ENCODE assay signal across 23 mouse cellular contexts in the genomic region with DNA sequence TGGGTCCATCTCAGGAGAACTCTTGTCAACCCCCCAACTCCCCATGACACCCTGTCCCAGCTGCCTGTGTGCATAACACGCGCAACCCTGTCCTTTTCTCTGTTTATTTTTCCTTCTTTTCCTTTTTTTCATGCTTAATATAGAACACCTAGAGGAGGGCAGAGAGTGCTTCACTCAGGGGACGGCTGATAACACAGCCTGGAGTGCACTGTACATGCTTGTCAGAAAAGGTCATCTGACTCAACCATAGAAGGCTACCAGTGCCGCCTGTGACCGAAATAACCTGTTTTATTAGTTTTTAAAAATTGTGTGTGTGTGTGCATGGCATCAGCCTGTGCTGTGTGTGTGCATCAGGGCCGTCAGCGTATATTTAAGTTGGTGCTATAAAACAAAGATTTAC. TPM values are rescaled to one million over a fixed set of nuclear protein-coding genes. Genes with fewer than 3 reads are reported as not detected.
A peak's percentile ranks its signal among the peaks of the same experiment; 100 is the strongest.
DNase-seq lines count a peak whose midpoint lies in the region; ATAC-seq and TF ChIP-seq lines count a peak whose summit lies in the region.
"Had no signal": no experiment of that assay in that cellular context is flagged by ENCODE, and none has a peak within 500 bp of the region (broad histone marks: within the 10 kb centered on the region; RNA-seq: fewer than 3 reads in every experiment).

No protein-coding gene starts in this region.

- H3K27ac ChIP-seq in heart, embryonic 14.5 days (replicated peaks in 1 of 2; ENCODE audit: control insufficient read depth in 1 of 2, insufficient read depth in 1 of 2, low read depth in 2 of 2, low read length in 2 of 2), result 0 out of 4 replicates have a peak overlapping the region, but pooled peaks have one; percentile 12 to 21
- peak overlapping the region; percentile 51; the same call in 1 of the 2 replicates for H3K27ac ChIP-seq in heart, postnatal 0 days (ENCODE audit: low read depth)
- H3K27ac ChIP-seq: embryonic facial prominence, embryonic 10.5 days; hindbrain, embryonic 15.5 days; layer of hippocampus, adult 2 months; limb, embryonic 10.5 days; neural tube, embryonic 13.5 days had no signal

- no peak for TF ChIP-seq EP300 in heart, postnatal 0 days (IDR thresholded peaks at IDR 0.05; ENCODE audit: low read depth)

- H3K36me3 ChIP-seq in heart, embryonic 14.5 days (ENCODE audit: control insufficient read depth, insufficient read depth, low read length), result peaks cover 54% of the 10 kb centered on the region
- H3K36me3 ChIP-seq in heart, postnatal 0 days (replicated peaks; ENCODE audit: control insufficient read depth, insufficient read depth, low read length), result peaks cover 35% of the 10 kb centered on the region

- H3K4me3 ChIP-seq in heart, embryonic 14.5 days (ENCODE audit: control insufficient read depth in 1 of 2, insufficient read depth in 1 of 2, low read depth in 1 of 2, low read length in 2 of 2), result no peak overlapping the region
- no peak overlapping the region for H3K4me3 ChIP-seq in heart, postnatal 0 days (ENCODE audit: low read depth, low read length)
- H3K4me3 ChIP-seq: embryonic facial prominence, embryonic 10.5 days; hindbrain, embryonic 15.5 days; layer of hippocampus, adult 2 months; limb, embryonic 10.5 days; neural tube, embryonic 13.5 days had no signal

- no peak overlapping the region for H3K4me2 ChIP-seq in heart, embryonic 14.5 days (ENCODE audit: low read length)
- no peak overlapping the region for H3K4me2 ChIP-seq in heart, postnatal 0 days (ENCODE audit: low read depth, low read length)
- H3K4me2 ChIP-seq: hindbrain, embryonic 15.5 days; liver, embryonic 11.5 days; midbrain, embryonic 11.5 days; neural tube, embryonic 13.5 days had no signal

- no peak; the same call in 1 of the 2 replicates for ATAC-seq in heart, embryonic 14.5 days (ENCODE audit: insufficient number of reproducible peaks, insufficient read depth, low FRiP score, low read depth)
- ATAC-seq in heart, postnatal 0 days (ENCODE audit: insufficient read depth, low read depth), result peak; percentile 75
- no peak for ATAC-seq in megakaryocyte progenitor cell, adult 5-6 weeks (replicated peaks; ENCODE audit: poor library complexity)
- ATAC-seq: forebrain, embryonic 14.5 days had no signal

- no peak for TF ChIP-seq CTCF in heart, postnatal 0 days (IDR thresholded peaks at IDR 0.05; ENCODE audit: low read depth)

- no peaks in the 10 kb centered on the region for H3K27me3 ChIP-seq in heart, embryonic 14.5 days (ENCODE audit: control insufficient read depth, insufficient read depth, low read length)
- no peaks in the 10 kb centered on the region for H3K27me3 ChIP-seq in heart, postnatal 0 days (ENCODE audit: control insufficient read depth, insufficient read depth, low read length)
- H3K27me3 ChIP-seq: CH12.LX; hindbrain, embryonic 15.5 days; neural tube, embryonic 13.5 days had no signal

- no peak overlapping the region for H3K9ac ChIP-seq in heart, embryonic 14.5 days (ENCODE audit: low read length)
- no peak overlapping the region for H3K9ac ChIP-seq in heart, postnatal 0 days (replicated peaks; ENCODE audit: low read depth, low read length)
- H3K9ac ChIP-seq: hindbrain, embryonic 15.5 days; neural tube, embryonic 13.5 days had no signal

- DNase-seq in adrenal gland, adult 2 months, result peak; percentile 52
- DNase-seq in adrenal gland, postnatal 4 days (ENCODE audit: low spot score in 2 of 2), result no peak
- DNase-seq in heart, adult 8-10 months (ENCODE audit: low spot score), result no peak
- DNase-seq in heart, postnatal 0 days (ENCODE audit: low spot score), result no peak
- DNase-seq in lung, postnatal 25 days (ENCODE audit: low spot score), result peak; percentile 54
- no peak for DNase-seq in B cell, adult 2 months
- DNase-seq: cerebellum, adult 11-12 months; cerebellum, postnatal 36 days; kidney, adult 11 months; kidney, postnatal 10 days; right cerebral cortex, postnatal 14 days; thymus, postnatal 4 days had no signal

- H3K9me3 ChIP-seq in heart, embryonic 14.5 days (ENCODE audit: control insufficient read depth, low read length), result no peaks in the 10 kb centered on the region
- H3K9me3 ChIP-seq in heart, postnatal 0 days (replicated peaks; ENCODE audit: control insufficient read depth, low read length), result no peaks in the 10 kb centered on the region
- H3K9me3 ChIP-seq: embryonic facial prominence, embryonic 10.5 days; hindbrain, embryonic 15.5 days; limb, embryonic 10.5 days; neural tube, embryonic 13.5 days had no signal

- H3K4me1 ChIP-seq in heart, embryonic 14.5 days (ENCODE audit: control insufficient read depth in 2 of 2, insufficient read depth in 2 of 2, low read length in 2 of 2), result peaks cover 5 to 8% of the 10 kb centered on the region in 2 experiments; a peak in 2 of 4 replicates
- H3K4me1 ChIP-seq in heart, postnatal 0 days (ENCODE audit: control insufficient read depth, insufficient read depth), result no peaks in the 10 kb centered on the region; the same call in 1 of the 2 replicates
- H3K4me1 ChIP-seq: embryonic facial prominence, embryonic 10.5 days; hindbrain, embryonic 15.5 days; limb, embryonic 10.5 days; neural tube, embryonic 13.5 days had no signal

- WGBS in heart, embryonic 14.5 days, result 44% methylated on average over 7 of the region's 7 CpGs
- 48% methylated on average over 7 of the region's 7 CpGs for WGBS in heart, postnatal 0 days

RNA-seq across cellular contexts. Expression of gene Oxct1, which starts 37.8 kb away (rescaled TPM):
- 100 to 1,000 TPM; 203 to 209 TPM for total RNA-seq in adrenal gland, adult 2 months (2021)
- 77.9 and 85.9 TPM in 2 replicates for polyA plus RNA-seq in adrenal gland, adult 2 months (2012; rRNA removed)
- 100 to 1,000 TPM in 1 of 2 experiments, 10 to 100 TPM in 1; 79.8 to 111 TPM for total RNA-seq in adrenal gland, postnatal 4 days (2021)
- polyA plus RNA-seq in heart, embryonic 14.5 days (2014; fragmentation: Nextera tagmentation; extraction: Ambion mirVana), result 317 and 327 TPM in 2 replicates
- 1,000 to 10,000 TPM; 1,258 to 1,664 (median 1,451) TPM for total RNA-seq in heart, adult 8-10 months (2022)
- 262 and 335 TPM in 2 replicates for total RNA-seq in heart, postnatal 0 days (2014; rRNA removed; ENCODE audit: low replicate concordance)
- 301 and 332 TPM in 2 replicates for polyA plus RNA-seq in heart, postnatal 0 days (2015; fragmentation: Nextera tagmentation; extraction: Ambion mirVana)
- total RNA-seq in megakaryocyte progenitor cell, adult 5-6 weeks (2015), result 74.1 and 83.8 TPM in 2 replicates
- 257 and 287 TPM in 2 replicates for total RNA-seq in megakaryocyte progenitor cell, adult 5-6 weeks (2017)

Comparison
In these comparisons a context has a peak if more than half of its experiments do, and no peak if none do; other contexts are left out.
1. DNase-seq: peak in adrenal gland, adult 2 months (single experiment) and lung, postnatal 25 days (single experiment); none in adrenal gland, postnatal 4 days (0 of 2), heart, adult 8-10 months (single experiment), heart, postnatal 0 days (single experiment) and B cell, adult 2 months (0 of 2).